Mouse (Mus musculus) layer of hippocampus, adult 9-10 months (tissue): Measurements from ENCODE around the gene Mycn.

Experiments
- DNase-seq: peaks from one replicate; pipeline ENCODE4 v3.0.0; 2022; ENCODE audit warnings: low spot score

The Mycn gene

DNA sequence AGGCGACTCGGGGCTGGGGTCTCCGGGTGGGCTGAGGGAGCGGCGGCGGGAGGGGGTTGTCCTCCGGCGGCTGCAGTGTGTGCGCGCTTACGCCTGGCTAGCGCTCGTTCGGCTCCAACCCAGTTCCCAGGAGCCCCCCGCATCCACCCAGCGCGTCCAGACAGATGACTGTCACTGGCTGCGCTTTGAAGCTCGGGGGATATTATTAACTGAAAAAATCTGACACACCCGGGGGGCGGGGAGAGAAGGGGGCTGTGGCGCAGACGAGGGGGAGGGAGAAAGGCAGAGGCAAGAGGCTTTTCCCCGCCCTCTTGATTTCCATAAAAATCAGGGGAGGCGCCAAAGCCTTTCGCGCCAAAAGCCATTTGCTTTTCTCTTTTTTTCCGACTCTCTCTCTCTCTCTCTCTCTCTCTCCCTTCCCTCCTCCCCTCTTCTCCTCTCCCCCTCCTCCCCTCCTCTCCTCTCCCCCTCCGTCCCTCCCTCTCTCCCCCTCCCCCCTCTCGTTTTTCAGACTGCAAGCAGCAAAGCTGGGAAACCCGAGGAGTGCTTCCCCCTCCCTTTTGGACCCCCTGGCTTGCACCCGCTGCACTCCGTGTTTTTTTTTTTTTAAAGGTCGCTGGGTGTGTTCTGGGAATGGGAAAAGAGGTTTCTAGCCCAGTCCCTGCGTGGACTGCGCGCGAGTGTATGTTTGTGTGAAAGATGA, at the start of gene Mycn:
Gene Mycn, minus strand, starts transcription at position 254 of the 703 bp plus-strand sequence.
- DNase-seq = peak; percentile 42

- no peak for DNase-seq
These were observed 45.7 kb upstream of the Mycn start for GRCm38 (mm10) chr12:12987376-12987775.

- DNase-seq = no peak
These were observed 45.0 kb upstream of the Mycn start for GRCm38 (mm10) chr12:12986612-12987206.

DNA sequence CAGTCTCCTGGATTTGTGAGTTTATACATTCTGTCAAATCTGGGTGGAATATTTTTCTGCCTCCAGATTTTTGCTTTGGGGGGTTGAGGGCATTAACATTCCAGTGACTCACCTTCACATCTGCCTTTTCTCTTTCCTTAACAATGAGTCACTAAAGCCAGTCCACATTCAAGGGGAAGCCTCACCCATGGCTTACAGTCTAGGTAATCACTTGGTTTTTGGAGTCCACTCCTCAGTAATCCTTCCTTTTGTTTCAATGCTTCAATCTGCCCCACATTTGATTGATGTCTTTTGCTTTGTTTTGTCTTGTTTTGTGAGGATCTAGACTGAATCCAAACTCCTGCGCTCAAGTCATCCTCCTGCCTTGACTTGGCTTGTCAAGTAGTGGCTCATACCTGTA, 41.3 kb upstream of the Mycn start:
- DNase-seq = no peak

- DNase-seq = no peak
These were observed 33.7 kb upstream of the Mycn start for GRCm38 (mm10) chr12:12975397-12975796.

- DNase-seq = no peak
These were observed 31.2 kb upstream of the Mycn start for GRCm38 (mm10) chr12:12972756-12973435.

DNA sequence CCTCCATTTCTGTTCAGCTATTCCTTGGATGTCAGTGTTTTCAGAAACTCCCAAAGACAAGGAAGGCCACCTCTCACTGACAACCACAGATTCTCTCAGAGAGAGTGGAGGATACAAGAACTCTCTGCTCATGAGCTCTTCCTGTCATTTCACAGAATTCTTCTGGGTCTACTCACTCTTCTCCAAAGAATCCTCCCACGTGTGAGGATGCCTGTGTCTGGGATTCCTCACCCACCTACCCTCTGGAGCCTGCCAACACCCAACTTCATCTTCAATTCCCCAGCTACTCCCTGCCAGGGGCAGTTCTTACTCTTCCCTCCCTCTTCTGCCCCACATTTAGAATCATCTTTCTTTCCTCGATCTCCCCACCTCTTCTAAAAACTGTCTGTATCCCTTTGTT, 26.2 kb upstream of the Mycn start:
- DNase-seq = no peak

- no peak for DNase-seq
These were observed 23.1 kb upstream of the Mycn start for GRCm38 (mm10) chr12:12964856-12965255.

- DNase-seq = no peak
These were observed 5.9 kb upstream of the Mycn start for GRCm38 (mm10) chr12:12947606-12948005.

DNA sequence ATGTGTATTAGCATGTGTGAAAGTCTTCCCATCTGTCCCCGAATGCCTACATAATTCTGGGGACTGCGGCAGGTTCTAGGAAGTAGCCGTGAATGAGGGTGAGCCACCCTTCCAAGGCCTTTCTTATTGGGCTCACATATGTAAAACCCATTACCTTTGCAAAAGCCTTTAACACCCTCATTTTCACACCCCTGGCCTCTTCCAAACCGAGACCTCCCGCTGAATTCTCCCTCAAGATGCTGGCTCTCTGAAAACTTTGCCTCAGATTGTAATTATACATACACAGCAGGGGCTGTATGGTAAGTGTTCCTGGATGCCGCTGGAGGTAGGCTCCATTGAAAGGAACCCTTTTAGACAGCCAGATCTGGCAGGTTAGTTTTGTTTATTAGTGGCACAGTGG, 1.6 kb upstream of the Mycn start:
- no peak for DNase-seq

DNA sequence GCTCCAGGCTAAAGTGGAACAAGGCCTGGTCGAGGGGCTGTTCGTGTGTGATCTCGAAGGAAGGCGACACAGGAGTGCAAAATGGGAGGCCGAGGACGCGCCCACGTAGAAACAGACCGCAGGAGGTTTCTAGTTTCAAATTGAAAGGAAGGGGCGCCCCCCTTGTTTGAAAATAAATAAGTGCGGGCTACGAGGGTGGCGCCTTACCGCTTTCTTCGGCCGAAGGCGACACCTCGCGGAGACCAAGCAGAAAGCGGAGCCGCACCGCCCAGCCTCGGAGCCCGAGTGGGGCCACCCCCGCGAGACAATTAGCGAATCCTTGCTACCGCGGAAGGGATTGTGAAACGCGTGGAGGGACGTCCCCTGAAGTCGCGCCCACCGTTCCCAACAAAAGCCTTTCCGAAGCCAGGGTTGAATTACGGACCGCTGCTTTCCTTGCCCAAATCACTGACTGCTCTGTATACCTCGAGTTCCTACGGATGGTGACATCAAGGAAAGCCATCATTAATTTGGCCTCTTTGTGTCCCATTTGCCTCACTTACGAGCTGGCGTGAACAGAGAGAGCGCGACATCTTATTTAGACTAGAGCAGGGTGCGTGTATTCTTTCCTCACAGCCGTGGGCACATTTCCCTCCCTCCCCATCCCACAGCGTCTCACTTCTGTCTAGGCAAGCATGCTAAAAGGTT, 793 bp upstream of the Mycn start:
- DNase-seq = peak; percentile 76

- DNase-seq = no peak
These were observed 597 bp downstream of the Mycn start for GRCm38 (mm10) chr12:12941129-12941504.

GRCm38 (mm10) chr12:12940466-12941128, 1.1 kb downstream of the Mycn start:
- no peak for DNase-seq

- DNase-seq = no peak
These were observed 1.9 kb downstream of the Mycn start for GRCm38 (mm10) chr12:12939581-12940465.

DNA sequence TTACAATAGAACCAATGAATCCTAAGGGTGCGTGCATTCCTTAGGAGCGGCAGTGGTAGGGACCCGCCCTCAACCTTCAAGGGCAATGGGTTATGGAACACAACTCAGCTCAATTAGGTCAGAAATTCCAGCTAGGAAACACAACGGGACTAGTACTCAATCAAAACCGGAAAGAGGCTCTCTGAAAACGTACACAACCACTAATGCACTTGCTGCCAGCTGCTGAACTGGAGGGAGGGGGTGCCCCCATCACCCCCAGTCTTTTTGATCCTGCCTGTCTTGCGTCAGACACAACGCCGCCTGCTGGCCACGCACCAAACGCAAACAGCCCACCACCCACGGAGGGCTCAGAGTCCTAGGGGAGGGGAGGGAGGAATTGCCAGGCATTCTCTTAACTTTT, 2.9 kb downstream of the Mycn start:
- no peak for DNase-seq

DNA sequence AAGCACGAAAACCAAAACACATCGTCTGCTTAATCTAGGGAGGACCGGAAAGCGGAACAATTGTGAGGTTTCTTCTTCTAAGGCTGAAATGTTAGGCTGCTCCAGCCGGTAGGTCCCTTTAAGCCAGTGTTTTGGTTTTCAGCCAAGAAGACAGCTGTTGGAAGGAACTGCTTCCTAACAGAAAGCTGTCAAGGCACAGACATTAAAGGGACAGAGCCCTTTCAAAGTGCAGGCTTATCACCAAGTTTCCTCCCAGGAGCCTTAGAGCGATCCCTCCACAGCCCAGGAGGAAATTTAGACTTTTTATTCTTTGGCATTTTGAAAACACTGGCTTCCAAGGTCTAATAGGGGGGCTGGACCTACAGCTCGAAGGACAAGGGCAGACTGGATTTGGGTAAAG, 3.4 kb downstream of the Mycn start:
- DNase-seq = no peak

DNA sequence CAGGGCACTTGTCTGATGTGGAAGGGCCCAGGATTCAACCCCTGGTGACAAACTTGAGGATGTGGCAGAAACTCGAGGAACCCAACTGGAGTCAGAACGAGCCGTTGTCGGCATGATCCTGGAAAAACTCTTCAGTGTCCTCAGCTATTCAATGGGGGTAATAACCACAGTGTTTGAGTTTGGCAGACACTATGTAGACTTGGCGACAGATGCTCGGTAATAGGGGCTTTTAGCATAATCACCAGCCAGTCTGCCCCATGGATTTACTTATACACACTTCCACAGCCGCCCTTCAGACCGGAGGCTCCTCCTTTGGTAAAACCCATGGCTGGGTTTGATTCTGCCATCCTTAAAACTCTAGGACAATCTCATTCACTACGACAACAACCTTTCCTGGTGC, 4.0 kb downstream of the Mycn start:
- DNase-seq = no peak

DNA sequence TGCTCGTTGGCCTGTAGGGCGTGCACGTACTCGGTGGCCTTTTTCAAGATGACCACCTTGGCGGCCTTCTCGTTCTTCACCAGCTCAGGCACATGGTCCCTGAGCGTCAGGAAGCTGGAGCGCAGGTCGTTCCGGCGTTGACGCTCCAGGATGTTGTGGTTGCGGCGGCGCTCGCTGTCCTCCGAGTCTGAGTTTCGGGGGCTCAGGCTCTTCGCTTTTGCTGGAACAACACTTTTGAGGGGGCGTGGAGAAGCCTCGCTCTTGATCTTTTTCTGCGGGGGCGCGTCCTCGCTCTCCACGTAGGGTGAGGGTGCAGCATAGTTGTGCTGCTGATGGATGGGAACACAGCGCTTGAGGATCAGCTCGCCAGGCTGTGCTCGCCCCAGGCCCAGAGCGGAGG, 4.6 kb downstream of the Mycn start:
- no peak for DNase-seq

- DNase-seq = no peak
These were observed 9.5 kb downstream of the Mycn start for GRCm38 (mm10) chr12:12932238-12932637.

- no peak for DNase-seq
These were observed 13.5 kb downstream of the Mycn start for GRCm38 (mm10) chr12:12928239-12928638.

DNA sequence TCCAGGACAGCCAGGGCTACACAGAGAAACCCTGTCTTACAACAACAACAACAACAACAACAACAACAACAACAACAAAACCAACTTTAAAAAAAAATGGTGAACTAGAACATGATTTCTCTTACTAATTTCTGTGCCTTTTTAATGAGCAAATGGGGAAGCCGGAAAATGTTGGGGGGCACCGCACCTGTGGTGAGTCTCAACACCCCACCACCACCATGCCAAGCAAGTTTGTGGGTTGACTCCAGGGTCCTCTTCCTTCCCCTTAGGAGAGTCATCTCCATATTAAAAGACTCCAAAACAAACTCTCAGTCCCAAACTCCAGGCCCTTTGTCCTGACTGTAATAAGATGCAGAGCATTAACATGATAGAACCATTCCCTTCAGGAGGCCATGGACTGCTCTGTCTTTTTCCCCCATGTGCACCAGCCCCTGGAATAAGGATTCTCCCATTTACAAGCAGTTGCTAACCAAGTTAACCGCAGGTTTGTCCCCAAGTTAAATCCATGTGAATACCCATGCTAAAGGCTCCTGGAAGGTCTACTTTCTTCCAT, 14.7 kb downstream of the Mycn start:
- no peak for DNase-seq
